Mouse (Mus musculus) CH12.LX (cell line): ENCODE data around the gene Srbd1. TPM values are rescaled to one million over a fixed set of nuclear protein-coding genes. Genes with fewer than 3 reads are reported as not detected.

ENCODE experiments used
- DNase-seq: peaks from one replicate; pipeline ENCODE4 v3.0.0-alpha.2; 2013; ENCODE audit errors: extremely low read depth
- H3K27ac ChIP-seq: 2 replicates; pipeline ENCODE4 v1.5.1; 2012; ENCODE audit warnings: low read depth, mild to moderate bottlenecking, control low read depth, moderate library complexity; ENCODE audit not compliant: insufficient read depth
- H3K27me3 ChIP-seq: replicated peaks from 2 replicates; pipeline ENCODE3; 2012; ENCODE audit warnings: inconsistent platforms
- H3K36me3 ChIP-seq, 2 experiments: replicated peaks in 1 of 2; 2 replicates each; pipeline versions ENCODE3 to v1.6.1; 2012; ENCODE audit warnings: inconsistent platforms in 1 of 2, low read length in 1 of 2, mild to moderate bottlenecking in 1 of 2, mixed read lengths in 1 of 2, moderate library complexity in 1 of 2; ENCODE audit not compliant: control insufficient read depth in 1 of 2, insufficient read depth in 1 of 2
- H3K4me1 ChIP-seq, 2 experiments: 2 replicates each; pipeline ENCODE4 v1.6.1; 2012; ENCODE audit warnings: inconsistent platforms in 1 of 2, moderate library complexity in 1 of 2; ENCODE audit not compliant: insufficient read depth in 2 of 2, control insufficient read depth in 1 of 2
- H3K4me2 ChIP-seq: 2 replicates; pipeline ENCODE4 v1.6.1; 2012; ENCODE audit warnings: low read depth, mild to moderate bottlenecking, control low read depth; ENCODE audit not compliant: poor library complexity, insufficient read depth, severe bottlenecking
- H3K4me3 ChIP-seq, 3 experiments: fragments of 150-350 bp in 1 of 3; sonication (generic) in 1 of 3; replicated peaks in 1 of 3; 2 replicates each; pipeline versions ENCODE3 to v1.5.1; 2011 to 2012; ENCODE audit warnings: low read depth in 2 of 3, low read length in 2 of 3, mild to moderate bottlenecking in 2 of 3, moderate library complexity in 2 of 3, control low read depth in 1 of 3, improper control_type of control experiment in 1 of 3, inconsistent platforms in 1 of 3, mixed read lengths in 1 of 3; ENCODE audit not compliant: poor library complexity in 1 of 3
- H3K79me2 ChIP-seq: replicated peaks from 2 replicates; pipeline ENCODE4 v1.6.1; 2012; ENCODE audit warnings: mild to moderate bottlenecking, moderate library complexity; ENCODE audit not compliant: control insufficient read depth, poor library complexity, insufficient read depth, severe bottlenecking; ENCODE audit errors: extremely low read depth
- H3K9ac ChIP-seq: 2 replicates; pipeline ENCODE4 v1.6.1; 2012; ENCODE audit warnings: low read depth, mild to moderate bottlenecking, control low read depth, moderate library complexity; ENCODE audit not compliant: insufficient read depth
- H3K9me3 ChIP-seq: replicated peaks from 2 replicates; pipeline ENCODE3; 2012; ENCODE audit warnings: low read length, inconsistent platforms, mixed read lengths
- BHLHE40 ChIP-seq: IDR thresholded peaks from 2 replicates; pipeline ENCODE4 v1.6.1; 2011; ENCODE audit warnings: mild to moderate bottlenecking, low read depth, low read length, improper control_type of control experiment
- CHD2 ChIP-seq: IDR thresholded peaks from 2 replicates; pipeline ENCODE4 v1.6.1; 2011; ENCODE audit warnings: low read length, improper control_type of control experiment
- EP300 ChIP-seq: IDR thresholded peaks from 2 replicates; pipeline ENCODE4 v1.6.1; 2011; ENCODE audit warnings: low read length, improper control_type of control experiment
- ETS1 ChIP-seq: conservative IDR thresholded peaks from 2 replicates; pipeline ENCODE4 v1.6.1; 2012; ENCODE audit warnings: low read depth, mild to moderate bottlenecking, inconsistent platforms, low read length, improper control_type of control experiment, moderate library complexity
- GABPA ChIP-seq: IDR thresholded peaks from 2 replicates; pipeline ENCODE4 v1.6.1; 2012; ENCODE audit warnings: low read depth, low read length, improper control_type of control experiment, inconsistent platforms; ENCODE audit not compliant: insufficient replicate concordance
- HCFC1 ChIP-seq: IDR thresholded peaks from 2 replicates; pipeline ENCODE4 v1.6.1; 2012; ENCODE audit warnings: low read depth, mild to moderate bottlenecking, inconsistent platforms, low read length, improper control_type of control experiment
- JUN ChIP-seq: IDR thresholded peaks from 2 replicates; pipeline ENCODE4 v1.6.1; 2011; ENCODE audit warnings: low read depth, mild to moderate bottlenecking, low read length, improper control_type of control experiment, moderate library complexity; ENCODE audit not compliant: insufficient read depth
- JUND ChIP-seq: conservative IDR thresholded peaks from 2 replicates; pipeline ENCODE4 v1.6.1; 2011; ENCODE audit warnings: low read depth, low read length, improper control_type of control experiment
- MAFK ChIP-seq: IDR thresholded peaks from 2 replicates; pipeline ENCODE4 v1.6.1; 2011; ENCODE audit warnings: low read length, improper control_type of control experiment; ENCODE audit not compliant: insufficient replicate concordance
- MEF2A ChIP-seq: IDR thresholded peaks from 2 replicates; pipeline ENCODE4 v1.6.1; 2014; ENCODE audit warnings: low read depth, mild to moderate bottlenecking, inconsistent platforms, low read length, improper control_type of control experiment, borderline replicate concordance
- MXI1 ChIP-seq: IDR thresholded peaks from 2 replicates; pipeline ENCODE4 v1.6.1; 2011; ENCODE audit warnings: mild to moderate bottlenecking, low read depth, low read length, improper control_type of control experiment
- MYC ChIP-seq: IDR thresholded peaks from 2 replicates; pipeline ENCODE4 v1.6.1; 2011; ENCODE audit warnings: low read depth, mild to moderate bottlenecking, improper control_type of control experiment, low read length
- NELFE ChIP-seq: IDR thresholded peaks from 2 replicates; pipeline ENCODE4 v1.6.1; 2011; ENCODE audit warnings: low read depth, low read length, improper control_type of control experiment
- PAX5 ChIP-seq: IDR thresholded peaks from 2 replicates; pipeline ENCODE4 v1.6.1; 2012; ENCODE audit warnings: low read length, inconsistent platforms, mixed read lengths
- POLR2A ChIP-seq: IDR thresholded peaks from 2 replicates; pipeline ENCODE4 v1.6.1; 2011; ENCODE audit warnings: low read depth, mild to moderate bottlenecking, improper control_type of control experiment, low read length
- RCOR1 ChIP-seq: conservative IDR thresholded peaks from 2 replicates; pipeline ENCODE4 v1.6.1; 2012; ENCODE audit warnings: low read depth, mild to moderate bottlenecking, inconsistent platforms, low read length, improper control_type of control experiment
- SMC3 ChIP-seq: IDR thresholded peaks from 2 replicates; pipeline ENCODE4 v1.6.1; 2011; ENCODE audit warnings: low read depth, low read length, improper control_type of control experiment
- UBTF ChIP-seq: IDR thresholded peaks from 2 replicates; pipeline ENCODE4 v1.6.1; 2012; ENCODE audit warnings: low read depth, mild to moderate bottlenecking, inconsistent platforms, low read length, improper control_type of control experiment, moderate library complexity
- USF1 ChIP-seq: IDR thresholded peaks from 2 replicates; pipeline ENCODE4 v1.6.1; 2014; ENCODE audit warnings: low read depth, mild to moderate bottlenecking, inconsistent platforms, low read length, improper control_type of control experiment
- USF2 ChIP-seq: conservative IDR thresholded peaks from 2 replicates; pipeline ENCODE4 v1.6.1; 2011; ENCODE audit warnings: low read depth, low read length, improper control_type of control experiment
- ZC3H11A ChIP-seq: IDR thresholded peaks from 2 replicates; pipeline ENCODE4 v1.6.1; 2012; ENCODE audit warnings: low read depth, mild to moderate bottlenecking, inconsistent platforms, low read length, improper control_type of control experiment
- ZKSCAN1 ChIP-seq: IDR thresholded peaks from 2 replicates; pipeline ENCODE4 v1.6.1; 2012; ENCODE audit warnings: low read depth, inconsistent platforms, low read length, improper control_type of control experiment, borderline replicate concordance
- ZMIZ1 ChIP-seq: IDR thresholded peaks from 2 replicates; pipeline ENCODE4 v1.6.1; 2012; ENCODE audit warnings: low read depth, mild to moderate bottlenecking, inconsistent platforms, low read length, improper control_type of control experiment
- dilution Hi-C: fragments of 300-500 bp; cut with MboI; formaldehyde crosslinking; loops from 2 replicates; pipeline ENCODE4 v1.14.3; 2020; ENCODE audit warnings: low sequenced_read_pairs; ENCODE audit not compliant: extremely low pct_unique_long_range_greater_than_20kb, extremely low pct_ligation_motif_present
- in situ Hi-C: fragments of 300-500 bp; cut with MboI; formaldehyde crosslinking; loops from 3 replicates; pipeline ENCODE4 v1.14.3; 2019; ENCODE audit warnings: low sequenced_read_pairs, low pct_ligation_motif_present, low pct_unique_long_range_greater_than_20kb, mixed read lengths
- polyA plus RNA-seq: library from polyadenylated mRNA; unstranded; fragments of >175 nt; gene quantifications from 2 replicates; pipeline ENCODE4 v1.2.1, GENCODE M21; 2012; ENCODE audit warnings: low read depth; ENCODE audit not compliant: insufficient read length
- total RNA-seq, 2 experiments: library from RNA; depleted of rRNA; stranded (reverse); fragments of 300-350 nt in 1 of 2; fragments of >200 nt in 1 of 2; gene quantifications; 2 replicates each; pipeline ENCODE4 v1.2.3; 2012 to 2014

Gene Srbd1
- total and polyA plus RNA-seq, 3 experiments, result 21.5 to 34.5 (median 24.8) TPM

- TF ChIP-seq MXI1, result no peak
- no peak; the same call in 1 of the 2 replicates for TF ChIP-seq NELFE
- TF ChIP-seq RCOR1, result no peak
- TF ChIP-seq ZC3H11A, result peak; percentile 86
- TF ChIP-seq JUN, result peak; percentile 51; the same call in 1 of the 2 replicates
Measured at GRCm38 (mm10) chr17:86014246-86014645, 130.7 kb downstream of the Srbd1 start (continued).

- dilution Hi-C loops (no loop called here), in situ Hi-C loops (loop anchor here (5.0 kb wide), 2 partner anchors 120 to 350 kb away; no protein-coding TSS in a partner anchor)
- no peaks in the 10 kb centered on the region for H3K79me2 ChIP-seq
- no peaks in the 10 kb centered on the region for H3K27me3 ChIP-seq
- peaks cover 5 to 39% of the 10 kb centered on the region in 2 experiments for H3K4me1 ChIP-seq
- H3K36me3 ChIP-seq, result peaks cover 0 to 19% of the 10 kb centered on the region in 2 experiments
- H3K9ac ChIP-seq, result no peak overlapping the region
- no peak for TF ChIP-seq USF1
- TF ChIP-seq POLR2A, result no peak
- TF ChIP-seq MYC, result no peak
- TF ChIP-seq ZC3H11A, result no peak
- TF ChIP-seq GABPA, result no peak
- TF ChIP-seq ZMIZ1, result no peak
- no peak for TF ChIP-seq ZKSCAN1
- no peak for TF ChIP-seq SMC3
- no peak for TF ChIP-seq EP300
- TF ChIP-seq MEF2A, result no peak
- no peak for TF ChIP-seq BHLHE40
- TF ChIP-seq PAX5, result no peak
- TF ChIP-seq UBTF, result no peak
- no peak for TF ChIP-seq ETS1
- TF ChIP-seq JUND, result no peak
- TF ChIP-seq CHD2, result no peak
- no peak for TF ChIP-seq HCFC1
- no peak for TF ChIP-seq USF2
- TF ChIP-seq MAFK, result no peak
- H3K4me3 ChIP-seq, result no peak overlapping the region
- no peak overlapping the region for H3K27ac ChIP-seq
- H3K4me2 ChIP-seq, result no peak overlapping the region
- no peaks in the 10 kb centered on the region for H3K9me3 ChIP-seq
- no peak for DNase-seq
Measured at GRCm38 (mm10) chr17:86012576-86012975, 132.4 kb downstream of the Srbd1 start.
